Mouse (Mus musculus) megakaryocyte, embryonic 14.5 days (primary cell): ENCODE measurements around the gene Rnd2.

Source experiments
- FLI1 ChIP-seq: IDR thresholded peaks from 2 replicates; pipeline ENCODE4 v1.6.1; 2012; ENCODE audit warnings: low read length, inconsistent platforms, mixed read lengths
- GATA1 ChIP-seq: IDR thresholded peaks from 3 replicates; pipeline ENCODE4 v1.6.1; 2012; ENCODE audit warnings: mixed read lengths, low read length, inconsistent platforms, borderline replicate concordance

- no peak for TF ChIP-seq FLI1
- no peak for TF ChIP-seq GATA1
Observed at GRCm38 (mm10) chr11:101464211-101465100, at the start of gene Rnd2.
